8 mouse cellular contexts compared by ENCODE assay signal in the genomic region with DNA sequence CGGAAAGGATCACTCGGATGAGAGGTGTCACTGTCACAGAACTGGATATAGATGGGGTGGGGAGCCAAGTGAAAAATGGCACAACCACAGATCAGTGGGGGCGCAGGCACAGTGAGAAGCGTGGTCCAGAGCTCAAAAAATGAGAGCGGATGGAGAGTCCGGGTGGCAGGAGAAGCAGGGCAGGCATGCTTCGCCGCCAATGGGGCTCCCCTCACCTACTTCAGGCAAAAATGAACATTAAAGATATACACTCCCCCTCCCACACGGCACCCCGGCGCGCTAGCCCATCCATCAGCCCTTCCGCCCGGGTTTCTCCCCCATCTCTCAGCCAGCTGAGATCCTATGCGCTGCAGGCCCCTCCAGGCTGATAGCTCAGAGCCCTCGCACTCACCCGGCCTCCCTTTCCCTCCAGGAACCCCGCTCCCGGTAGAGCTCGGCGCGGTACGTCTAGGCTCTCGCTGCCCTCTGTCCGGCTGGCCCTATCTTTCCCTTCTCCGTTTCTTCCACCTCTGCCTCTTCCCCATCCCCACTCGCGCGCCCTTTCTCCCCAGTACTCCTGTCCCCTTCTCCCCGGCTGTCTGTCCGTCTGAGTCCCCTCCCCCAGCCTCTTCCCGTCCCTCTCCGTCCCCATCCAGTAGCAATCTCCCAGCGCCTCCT. TPM values are rescaled to one million over a fixed set of nuclear protein-coding genes. Genes with fewer than 3 reads are reported as not detected.
DNase-seq lines count a peak whose midpoint lies in the region; ATAC-seq and TF ChIP-seq lines count a peak whose summit lies in the region.

No protein-coding gene starts in this region.

- 19% methylated on average over 34 of the region's 34 CpGs for WGBS in spleen, adult 2 months
- whole genome bisulfite sequencing in forebrain, embryonic 14.5 days, result 1% methylated on average over 34 of the region's 34 CpGs
- 12% methylated on average over 34 of the region's 34 CpGs for WGBS in liver, adult 2 months
- WGBS in stomach, embryonic 14.5 days, result 3% methylated on average over 34 of the region's 34 CpGs

- no peak overlapping the region for H3K27ac ChIP-seq in spleen, adult 2 months (ENCODE audit: insufficient read depth, low read length)
- peak overlapping the region; percentile 89 for H3K27ac ChIP-seq in forebrain, embryonic 14.5 days (ENCODE audit: low read depth, low read length)
- H3K27ac ChIP-seq in liver, adult 2 months (replicated peaks; ENCODE audit: insufficient read depth, low read depth, low read length), result peak overlapping the region; percentile 75
- peak overlapping the region; percentile 1; the same call in 1 of the 2 replicates for H3K27ac ChIP-seq in stomach, embryonic 14.5 days (ENCODE audit: low read length)

- no peak for DNase-seq in spleen, adult 2 months (ENCODE audit: low read depth in 1 of 2, low spot score in 2 of 2)
- no peak for DNase-seq in spleen, postnatal 14 days (ENCODE audit: low spot score in 2 of 2)
- no peak for DNase-seq in forebrain, embryonic 14.5 days (ENCODE audit: low spot score)
- DNase-seq in liver, adult 2 months (ENCODE audit: extremely low read depth, low read depth, low spot score), result no peak
- DNase-seq in T-cell, adult 2 months (ENCODE audit: low spot score), result no peak

- peak overlapping the region; percentile 70 for H3K4me2 ChIP-seq in forebrain, embryonic 14.5 days (ENCODE audit: low read length)
- H3K4me2 ChIP-seq in stomach, embryonic 14.5 days (replicated peaks; ENCODE audit: low read depth, low read length), result peak overlapping the region; percentile 76

- peaks cover 11% of the 10 kb centered on the region; the same call in 1 of the 2 replicates for H3K79me2 ChIP-seq in liver, adult 2 months (ENCODE audit: control insufficient read depth, insufficient read depth, low read length)

- no peaks in the 10 kb centered on the region for H3K36me3 ChIP-seq in erythroblast, embryonic 14.5 days (ENCODE audit: control insufficient read depth)
- no peaks in the 10 kb centered on the region for H3K36me3 ChIP-seq in spleen, adult 2 months (ENCODE audit: control insufficient read depth, insufficient read depth, low read length)
- 0 out of 2 replicates have a peak, but pooled peaks cover 3% of the 10 kb centered on the region for H3K36me3 ChIP-seq in forebrain, embryonic 14.5 days (ENCODE audit: control insufficient read depth, insufficient read depth, low read length)
- no peaks in the 10 kb centered on the region for H3K36me3 ChIP-seq in liver, adult 2 months (ENCODE audit: control insufficient read depth, insufficient read depth, low read length)
- no peaks in the 10 kb centered on the region for H3K36me3 ChIP-seq in stomach, embryonic 14.5 days (ENCODE audit: control insufficient read depth, insufficient read depth, low read length)

- H3K4me3 ChIP-seq in erythroblast, embryonic 14.5 days (replicated peaks), result peak overlapping the region; percentile 76
- peak overlapping the region; percentile 94 for H3K4me3 ChIP-seq in spleen, adult 2 months (ENCODE audit: extremely low read depth, insufficient read depth, insufficient read length)
- H3K4me3 ChIP-seq in forebrain, embryonic 14.5 days (ENCODE audit: low read depth, low read length), result peak overlapping the region; percentile 73
- peak overlapping the region; percentile 70 for H3K4me3 ChIP-seq in liver, adult 2 months (ENCODE audit: insufficient read depth, low read depth, low read length)
- H3K4me3 ChIP-seq in stomach, embryonic 14.5 days (ENCODE audit: low read depth, low read length), result peak overlapping the region; percentile 46

- no peak for TF ChIP-seq POLR2A in spleen, adult 2 months (IDR thresholded peaks at IDR 0.05; ENCODE audit: low read depth, low read length)
- no peak for TF ChIP-seq POLR2A in liver, adult 2 months (IDR thresholded peaks at IDR 0.05; ENCODE audit: extremely low read depth, insufficient read depth, low read length)

- no peak for ATAC-seq in erythroblast, adult 5-6 weeks (replicated peaks; ENCODE audit: low FRiP score, poor library complexity, severe bottlenecking)
- ATAC-seq in forebrain, embryonic 14.5 days, result peak; percentile 11
- ATAC-seq in stomach, embryonic 14.5 days (ENCODE audit: insufficient number of reproducible peaks, insufficient read depth, low FRiP score, low read depth), result no peak

- H3K9ac ChIP-seq in forebrain, embryonic 14.5 days (ENCODE audit: low read length), result peak overlapping the region; percentile 98
- H3K9ac ChIP-seq in liver, adult 2 months (ENCODE audit: low read depth, low read length), result peak overlapping the region; percentile 81
- H3K9ac ChIP-seq in stomach, embryonic 14.5 days (replicated peaks; ENCODE audit: low read depth, low read length), result peak overlapping the region; percentile 25; the same call in 1 of the 2 replicates

- peaks cover 51% of the 10 kb centered on the region for H3K4me1 ChIP-seq in erythroblast, embryonic 14.5 days (ENCODE audit: control insufficient read depth)
- H3K4me1 ChIP-seq in spleen, adult 2 months (ENCODE audit: control insufficient read depth, insufficient read depth, insufficient read length), result peaks cover 3% of the 10 kb centered on the region; the same call in 1 of the 2 replicates
- peaks cover 37% of the 10 kb centered on the region for H3K4me1 ChIP-seq in forebrain, embryonic 14.5 days (ENCODE audit: control insufficient read depth, insufficient read depth, low read length)
- peaks cover 11% of the 10 kb centered on the region for H3K4me1 ChIP-seq in liver, adult 2 months (ENCODE audit: control insufficient read depth, insufficient read depth, low read length)
- peaks cover 13% of the 10 kb centered on the region for H3K4me1 ChIP-seq in stomach, embryonic 14.5 days (ENCODE audit: control insufficient read depth, insufficient read depth, low read length)

- no peak for TF ChIP-seq CTCF in spleen, adult 2 months (IDR thresholded peaks at IDR 0.05; ENCODE audit: extremely low read depth, insufficient read depth, insufficient read length, insufficient replicate concordance)
- no peak for TF ChIP-seq CTCF in liver, adult 2 months (IDR thresholded peaks at IDR 0.05; ENCODE audit: low read depth, low read length)

- peaks cover 22% of the 10 kb centered on the region for H3K27me3 ChIP-seq in erythroblast, embryonic 14.5 days (ENCODE audit: control insufficient read depth)
- H3K27me3 ChIP-seq in spleen, adult 2 months (ENCODE audit: control insufficient read depth, insufficient read depth, low read length), result no peaks in the 10 kb centered on the region
- no peaks in the 10 kb centered on the region for H3K27me3 ChIP-seq in forebrain, embryonic 14.5 days (replicated peaks; ENCODE audit: control insufficient read depth, insufficient read depth, low read length)
- no peaks in the 10 kb centered on the region for H3K27me3 ChIP-seq in liver, adult 2 months (ENCODE audit: control insufficient read depth, insufficient read depth, low read length)
- no peaks in the 10 kb centered on the region for H3K27me3 ChIP-seq in stomach, embryonic 14.5 days (ENCODE audit: control insufficient read depth, insufficient read depth, low read length)

- no peaks in the 10 kb centered on the region for H3K9me3 ChIP-seq in erythroblast, embryonic 14.5 days (ENCODE audit: control insufficient read depth, low read length)
- H3K9me3 ChIP-seq in forebrain, embryonic 14.5 days (replicated peaks; ENCODE audit: control insufficient read depth, low read length), result no peaks in the 10 kb centered on the region
- H3K9me3 ChIP-seq in stomach, embryonic 14.5 days (ENCODE audit: control insufficient read depth, low read depth, low read length), result no peaks in the 10 kb centered on the region

RNA-seq across cellular contexts. Expression of a gene that starts 0.8 kb away (rescaled TPM):
- polyA plus RNA-seq in erythroblast, embryonic 14.5 days (2012), result 0.06 TPM in 2 replicates
- total RNA-seq in erythroblast, adult 5-6 weeks (2015; ENCODE audit: low replicate concordance), result 1.3 and 1.7 TPM in 2 replicates
- 0.34 and 0.42 TPM in 2 replicates for total RNA-seq in erythroblast, adult 5-6 weeks (2017; ENCODE audit: low replicate concordance)
- polyA plus RNA-seq in spleen, adult 2 months (2012; rRNA removed), result 4.2 and 4.5 TPM in 2 replicates
- 8.5 and 12.0 TPM in 2 replicates for polyA plus RNA-seq in forebrain, embryonic 14.5 days (2014; fragmentation: Nextera tagmentation; extraction: Ambion mirVana)
- 1.5 and 1.7 TPM in 2 replicates for total RNA-seq in liver, adult 2 months (2014; rRNA removed)
- 1.4 and 1.7 TPM in 2 replicates for polyA plus RNA-seq in liver, adult 2 months (2012; rRNA removed)
- polyA plus RNA-seq in stomach, embryonic 14.5 days (2014; fragmentation: Nextera tagmentation; extraction: Ambion mirVana), result 6.0 and 6.6 TPM in 2 replicates

RNA-seq across cellular contexts. Expression of a gene that starts 3.2 kb away (rescaled TPM):
- 0.02 and 0.04 TPM in 2 replicates for polyA plus RNA-seq in erythroblast, embryonic 14.5 days (2012)
- total RNA-seq in erythroblast, adult 5-6 weeks (2015; ENCODE audit: low replicate concordance), result 0.19 and 1.7 TPM in 2 replicates
- total RNA-seq in erythroblast, adult 5-6 weeks (2017; ENCODE audit: low replicate concordance), result 1.4 and 1.6 TPM in 2 replicates
- polyA plus RNA-seq in spleen, adult 2 months (2012; rRNA removed), result 4.1 and 4.4 TPM in 2 replicates
- polyA plus RNA-seq in forebrain, embryonic 14.5 days (2014; fragmentation: Nextera tagmentation; extraction: Ambion mirVana), result 44.4 and 47.2 TPM in 2 replicates
- 14.6 and 15.4 TPM in 2 replicates for total RNA-seq in liver, adult 2 months (2014; rRNA removed)
- 8.7 and 10.9 TPM in 2 replicates for polyA plus RNA-seq in liver, adult 2 months (2012; rRNA removed)
- polyA plus RNA-seq in stomach, embryonic 14.5 days (2014; fragmentation: Nextera tagmentation; extraction: Ambion mirVana), result 19.8 and 25.0 TPM in 2 replicates

RNA-seq across cellular contexts. Expression of a gene that starts 15.1 kb away (rescaled TPM):
- 1.7 and 2.4 TPM in 2 replicates for polyA plus RNA-seq in erythroblast, embryonic 14.5 days (2012)
- 1.7 and 5.9 TPM in 2 replicates for total RNA-seq in erythroblast, adult 5-6 weeks (2015; ENCODE audit: low replicate concordance)
- 2.5 and 3.7 TPM in 2 replicates for total RNA-seq in erythroblast, adult 5-6 weeks (2017; ENCODE audit: low replicate concordance)
- 64.9 and 77.2 TPM in 2 replicates for polyA plus RNA-seq in spleen, adult 2 months (2012; rRNA removed)
- polyA plus RNA-seq in forebrain, embryonic 14.5 days (2014; fragmentation: Nextera tagmentation; extraction: Ambion mirVana), result 8.1 and 9.2 TPM in 2 replicates
- total RNA-seq in liver, adult 2 months (2014; rRNA removed), result 4.9 and 5.4 TPM in 2 replicates
- polyA plus RNA-seq in liver, adult 2 months (2012; rRNA removed), result 8.7 and 15.6 TPM in 2 replicates
- 28.7 and 30.8 TPM in 2 replicates for polyA plus RNA-seq in stomach, embryonic 14.5 days (2014; fragmentation: Nextera tagmentation; extraction: Ambion mirVana)

RNA-seq across cellular contexts. Expression of a gene that starts 25.4 kb away (rescaled TPM):
- 0.02 TPM in 1 of 2 replicates, not detected in the other for polyA plus RNA-seq in erythroblast, embryonic 14.5 days (2012)
- total RNA-seq in erythroblast, adult 5-6 weeks (2015; ENCODE audit: low replicate concordance), result not detected in 2 replicates
- total RNA-seq in erythroblast, adult 5-6 weeks (2017; ENCODE audit: low replicate concordance), result not detected in 2 replicates
- 0.33 and 0.50 TPM in 2 replicates for polyA plus RNA-seq in spleen, adult 2 months (2012; rRNA removed)
- polyA plus RNA-seq in forebrain, embryonic 14.5 days (2014; fragmentation: Nextera tagmentation; extraction: Ambion mirVana), result 24.1 and 28.9 TPM in 2 replicates
- not detected in 2 replicates for total RNA-seq in liver, adult 2 months (2014; rRNA removed)
- polyA plus RNA-seq in liver, adult 2 months (2012; rRNA removed), result not detected in 2 replicates
- 2.6 and 2.7 TPM in 2 replicates for polyA plus RNA-seq in stomach, embryonic 14.5 days (2014; fragmentation: Nextera tagmentation; extraction: Ambion mirVana)

Comparison
In these comparisons a context has a peak if more than half of its experiments do, and no peak if none do; other contexts are left out.
1. H3K9ac ChIP-seq: peak in every context shown above with its lines; median percentile 98 in forebrain, embryonic 14.5 days; 81 in liver, adult 2 months; 25 in stomach, embryonic 14.5 days.